Mouse (Mus musculus) liver, adult 2 months (tissue): ENCODE data around the gene Gins2. TPM values are rescaled to one million over a fixed set of nuclear protein-coding genes. Genes with fewer than 3 reads are reported as not detected.

ENCODE experiments used
- DNase-seq: peaks from one replicate; pipeline ENCODE4 v3.0.0-alpha.2; 2011; ENCODE audit warnings: low read depth, low spot score; ENCODE audit errors: extremely low read depth
- H3K27ac ChIP-seq: fragments of 200-500 bp; replicated peaks from 2 replicates; pipeline ENCODE4 v1.5.1; 2012; ENCODE audit warnings: low read depth, mild to moderate bottlenecking, control low read depth, inconsistent platforms, low read length; ENCODE audit not compliant: insufficient read depth
- H3K27me3 ChIP-seq: fragments of 200-500 bp; 2 replicates; pipeline ENCODE4 v1.6.1; 2012; ENCODE audit warnings: mild to moderate bottlenecking, moderate library complexity, low read length, inconsistent platforms; ENCODE audit not compliant: control insufficient read depth, insufficient read depth
- H3K36me3 ChIP-seq: fragments of 200-500 bp; 2 replicates; pipeline ENCODE4 v1.6.1; 2012; ENCODE audit warnings: low read length, inconsistent platforms; ENCODE audit not compliant: control insufficient read depth, insufficient read depth
- H3K4me1 ChIP-seq: fragments of 200-500 bp; 2 replicates; pipeline ENCODE4 v1.6.1; 2011; ENCODE audit warnings: low read length; ENCODE audit not compliant: control insufficient read depth, insufficient read depth
- H3K4me3 ChIP-seq: fragments of 200-500 bp; 2 replicates; pipeline ENCODE4 v1.5.1; 2011; ENCODE audit warnings: low read depth, mild to moderate bottlenecking, control low read depth, low read length, moderate library complexity; ENCODE audit not compliant: insufficient read depth
- H3K79me2 ChIP-seq: fragments of 200-500 bp; 2 replicates; pipeline ENCODE4 v1.6.1; 2012; ENCODE audit warnings: inconsistent platforms, mild to moderate bottlenecking, low read length, moderate library complexity; ENCODE audit not compliant: control insufficient read depth, insufficient read depth
- H3K9ac ChIP-seq: fragments of 200-500 bp; 2 replicates; pipeline ENCODE4 v1.6.1; 2012; ENCODE audit warnings: low read depth, mild to moderate bottlenecking, control low read depth, inconsistent platforms, low read length
- CTCF ChIP-seq: fragments of 200-500 bp; IDR thresholded peaks from 2 replicates; pipeline ENCODE4 v1.5.1; 2011; ENCODE audit warnings: low read depth, low read length, control low read depth
- POLR2A ChIP-seq: fragments of 200-500 bp; IDR thresholded peaks from 2 replicates; pipeline ENCODE4 v1.6.1; 2011; ENCODE audit warnings: low read length, control low read depth; ENCODE audit not compliant: insufficient read depth; ENCODE audit errors: extremely low read depth
- WGBS: fragments of 180-500 bp; shearing (Covaris S2); methylation state at CpG from one replicate; pipeline ENCODE4 v1.1.7; 2018; 5-methylcytosine and 5-hydroxymethylcytosine counted together
- polyA plus RNA-seq: library from polyadenylated mRNA; depleted of rRNA; stranded (reverse); fragments of >200 nt; gene quantifications from 2 replicates; pipeline ENCODE4 v1.2.3, GENCODE M21; 2012
- total RNA-seq: library from RNA; depleted of rRNA; stranded (reverse); fragments of >200 nt; gene quantifications from 2 replicates; pipeline ENCODE4 v1.2.3, GENCODE M21; 2014

Gene Gins2
- total and polyA plus RNA-seq, 2 experiments: 0.37 to 1.9 TPM

GRCm38 (mm10) chr8:120535452-120536305 lies 53.4 kb downstream of the Gins2 start:
- WGBS: 2% methylated on average over 79 of the region's 79 CpGs
- TF ChIP-seq POLR2A (no peak), CTCF (no peak)
- no peaks in the 10 kb centered on the region for H3K27me3 ChIP-seq
- H3K79me2 ChIP-seq: peaks cover 14% of the 10 kb centered on the region; the same call in 1 of the 2 replicates
- peaks cover 18% of the 10 kb centered on the region for H3K4me1 ChIP-seq
- H3K27ac ChIP-seq: peak overlapping the region; percentile 15; the same call in 1 of the 2 replicates
- peak overlapping the region; percentile 83 for H3K9ac ChIP-seq
- H3K4me3 ChIP-seq: peak overlapping the region; percentile 70
- no peak for DNase-seq
- no peaks in the 10 kb centered on the region for H3K36me3 ChIP-seq

- Histone ChIP-seq H3K27me3 (no peaks in the 10 kb centered on the region), H3K79me2 (peaks cover 5% of the 10 kb centered on the region; the same call in 1 of the 2 replicates), H3K4me3 (no peak overlapping the region; the same call in 1 of the 2 replicates), H3K9ac (no peak overlapping the region), H3K36me3 (no peaks in the 10 kb centered on the region), H3K27ac (no peak overlapping the region), H3K4me1 (peaks cover 11% of the 10 kb centered on the region)
- DNase-seq: peak; percentile 75
- TF ChIP-seq CTCF (peak; percentile 100), POLR2A (no peak)
- WGBS: 40% methylated on average over 14 of the region's 14 CpGs
Measured at GRCm38 (mm10) chr8:120534504-120535368, 54.4 kb downstream of the Gins2 start.

- H3K27ac ChIP-seq: no peak overlapping the region
- WGBS: 78% methylated on average over 8 of the region's 8 CpGs
- no peaks in the 10 kb centered on the region for H3K79me2 ChIP-seq
- no peaks in the 10 kb centered on the region for H3K27me3 ChIP-seq
- no peak overlapping the region for H3K4me3 ChIP-seq
- DNase-seq: no peak
- H3K36me3 ChIP-seq: no peaks in the 10 kb centered on the region
- TF ChIP-seq POLR2A (no peak), CTCF (no peak)
- peaks cover 5% of the 10 kb centered on the region; the same call in 1 of the 2 replicates for H3K4me1 ChIP-seq
- H3K9ac ChIP-seq: no peak overlapping the region
Measured at GRCm38 (mm10) chr8:120534080-120534479, 55.0 kb downstream of the Gins2 start.

- 97% methylated on average over 3 of the region's 3 CpGs for WGBS
- Histone ChIP-seq H3K9ac (no peak overlapping the region), H3K4me1 (peaks cover 4% of the 10 kb centered on the region; the same call in 1 of the 2 replicates)
Measured at GRCm38 (mm10) chr8:120533380-120533779, 55.7 kb downstream of the Gins2 start.

GRCm38 (mm10) chr8:120532517-120533215 lies 56.4 kb downstream of the Gins2 start:
- TF ChIP-seq CTCF (no peak), POLR2A (no peak)
- no peak for DNase-seq
- H3K27ac ChIP-seq: no peak overlapping the region
- H3K4me3 ChIP-seq: no peak overlapping the region
- no peaks in the 10 kb centered on the region for H3K36me3 ChIP-seq
- 78% methylated on average over 29 of the region's 29 CpGs for WGBS
- no peaks in the 10 kb centered on the region for H3K27me3 ChIP-seq
- H3K79me2 ChIP-seq: no peaks in the 10 kb centered on the region
- no peak overlapping the region for H3K9ac ChIP-seq
- H3K4me1 ChIP-seq: peaks cover 4% of the 10 kb centered on the region; the same call in 1 of the 2 replicates

More at GRCm38 (mm10) chr8:120533380-120533779, 55.7 kb downstream of the Gins2 start:
- no peaks in the 10 kb centered on the region for H3K36me3 ChIP-seq
- H3K79me2 ChIP-seq: no peaks in the 10 kb centered on the region
- TF ChIP-seq POLR2A (no peak), CTCF (no peak)
- H3K27me3 ChIP-seq: no peaks in the 10 kb centered on the region
- H3K4me3 ChIP-seq: no peak overlapping the region
- no peak for DNase-seq
- no peak overlapping the region for H3K27ac ChIP-seq
